Comparison of ENCODE assay signal across 31 mouse cellular contexts in the genomic region with DNA sequence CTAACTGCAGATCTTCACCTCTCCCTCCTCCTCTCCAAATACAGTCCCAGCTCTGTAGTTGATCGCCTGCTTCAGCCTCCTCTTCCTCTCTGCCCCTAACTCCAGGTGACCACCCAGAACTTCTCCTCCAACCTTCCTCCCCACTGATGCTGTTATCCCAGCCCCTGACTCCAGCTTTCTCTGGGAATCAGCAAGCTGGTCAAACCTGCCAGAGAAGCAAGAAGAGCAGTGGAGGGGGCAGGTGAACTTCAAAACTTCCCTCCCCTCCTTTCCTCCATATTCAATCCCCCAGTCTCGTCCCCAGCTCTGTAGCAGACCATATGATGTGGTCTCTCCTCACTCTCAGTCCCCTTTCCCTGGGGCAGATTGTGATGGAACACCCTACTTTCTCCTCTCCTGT. TPM values are rescaled to one million over a fixed set of nuclear protein-coding genes. Genes with fewer than 3 reads are reported as not detected.
"Had no signal": no experiment of that assay in that cellular context is flagged by ENCODE, and none has a peak within 500 bp of the region (broad histone marks: within the 10 kb centered on the region; RNA-seq: fewer than 3 reads in every experiment).

No protein-coding gene starts in this region.

- H3K9ac ChIP-seq: heart, embryonic 13.5 days; heart, embryonic 15.5 days; hindbrain, embryonic 12.5 days; hindbrain, embryonic 14.5 days; intestine, embryonic 15.5 days; limb, embryonic 13.5 days; limb, embryonic 15.5 days; liver, embryonic 12.5 days; liver, embryonic 14.5 days had no signal

- H3K4me3 ChIP-seq: gastrocnemius, adult 2 months; heart, adult 2 months; heart, embryonic 13.5 days; heart, embryonic 15.5 days; hindbrain, embryonic 10.5 days; hindbrain, embryonic 12.5 days; intestine, embryonic 15.5 days; layer of hippocampus, adult 2 months; left cerebral cortex, adult 2 months; limb, embryonic 13.5 days; limb, embryonic 15.5 days; liver, embryonic 12.5 days had no signal

- H3K4me2 ChIP-seq: heart, embryonic 13.5 days; heart, embryonic 15.5 days; hindbrain, embryonic 12.5 days; hindbrain, embryonic 14.5 days; intestine, embryonic 15.5 days; limb, embryonic 13.5 days; limb, embryonic 15.5 days; liver, embryonic 12.5 days had no signal

- DNase-seq: gastrocnemius, adult 2 months; gastrocnemius, postnatal 10 days; gastrocnemius, postnatal 25 days; heart, adult 2 months; heart, postnatal 14 days; heart, postnatal 36 days; kidney, adult 18-20 months; kidney, adult 8-10 months; kidney, postnatal 10 days; kidney, postnatal 25 days; kidney, postnatal 4 days; left cerebral cortex, postnatal 4 days had no signal

- H3K9me3 ChIP-seq: heart, embryonic 13.5 days; heart, embryonic 15.5 days; hindbrain, embryonic 10.5 days; hindbrain, embryonic 12.5 days; intestine, embryonic 15.5 days; limb, embryonic 13.5 days; limb, embryonic 15.5 days; liver, embryonic 12.5 days had no signal

- ATAC-seq: hindbrain, embryonic 16.5 days; inflammation-experienced regulatory T-cells, adult 6 months; intestine, embryonic 15.5 days; intestine, postnatal 0 days; liver, embryonic 12.5 days had no signal

- H3K36me3 ChIP-seq: heart, embryonic 13.5 days; heart, embryonic 15.5 days; hindbrain, embryonic 10.5 days; hindbrain, embryonic 12.5 days; intestine, embryonic 15.5 days; limb, embryonic 13.5 days; limb, embryonic 15.5 days; liver, embryonic 12.5 days had no signal

- H3K27ac ChIP-seq: gastrocnemius, adult 2 months; heart, adult 2 months; heart, embryonic 13.5 days; heart, embryonic 15.5 days; hindbrain, embryonic 10.5 days; hindbrain, embryonic 12.5 days; hindbrain, embryonic 14.5 days; intestine, embryonic 15.5 days; layer of hippocampus, adult 2 months; left cerebral cortex, adult 2 months; limb, embryonic 13.5 days; limb, embryonic 15.5 days; liver, embryonic 12.5 days; liver, embryonic 14.5 days had no signal

RNA-seq across cellular contexts. Expression of gene Gm10320, which starts 15.9 kb away (rescaled TPM):
- total RNA-seq: gastrocnemius, adult 2 months; gastrocnemius, postnatal 10 days; gastrocnemius, postnatal 25 days; gastrocnemius, postnatal 4 days; heart, adult 2 months; heart, postnatal 14 days; heart, postnatal 36 days; layer of hippocampus, adult 2 months; layer of hippocampus, postnatal 10 days; layer of hippocampus, postnatal 25 days; left cerebral cortex, adult 2 months; left cerebral cortex, postnatal 25 days; left cerebral cortex, postnatal 4 days had no signal
- polyA plus RNA-seq: hindbrain, embryonic 12.5 days had no signal
